Mouse (Mus musculus): ENCODE data around the gene Zmym4.

Gene Zmym4

DNA sequence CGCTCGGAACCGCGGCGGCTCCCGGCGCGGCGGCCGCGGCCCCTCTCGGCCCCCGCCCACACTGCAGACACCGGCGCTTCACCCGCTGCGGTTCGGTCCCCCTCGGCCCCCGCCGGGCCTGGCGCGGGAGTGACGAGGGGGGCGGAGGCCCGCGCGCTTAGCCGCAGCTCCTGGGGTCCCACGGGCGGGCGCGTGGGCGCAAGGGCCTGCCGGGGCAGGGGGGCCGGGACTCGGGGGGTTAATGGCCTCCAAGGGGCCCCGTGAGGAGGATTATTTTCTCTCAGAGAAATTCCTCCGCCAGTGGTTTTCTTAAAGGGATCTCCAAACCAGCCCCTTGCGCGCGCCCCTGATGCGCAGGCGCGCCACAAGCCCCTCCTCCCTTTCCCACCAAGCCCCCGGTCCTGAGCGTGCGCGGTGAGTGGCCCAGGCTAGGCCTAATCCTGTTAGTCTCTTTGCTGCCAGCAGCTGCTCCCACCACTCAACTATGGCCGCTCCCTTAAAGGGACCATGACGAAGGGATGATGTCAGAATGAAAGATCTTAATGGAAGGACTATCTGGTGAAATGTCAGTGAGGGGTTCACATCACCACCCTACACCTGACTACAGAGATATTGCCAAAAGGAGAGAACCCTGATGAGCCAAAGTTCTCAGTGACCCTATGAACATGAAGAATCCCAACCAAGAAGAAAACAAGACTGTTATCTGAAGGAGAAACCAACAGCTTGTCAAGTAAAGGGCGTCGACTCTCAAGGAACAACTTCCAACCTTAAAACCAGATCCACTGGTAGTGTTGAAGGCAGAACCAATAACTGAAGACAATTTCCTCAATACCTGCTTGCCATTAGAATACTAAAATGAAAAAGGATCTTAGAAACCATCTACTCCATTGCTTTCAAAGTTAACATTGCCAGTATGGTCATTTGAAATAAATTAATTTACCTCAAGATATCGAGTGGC lies at the start of gene Zmym4:
Zmym4 (minus strand) TSS at position 272 of the 958 bp plus-strand sequence.
- peak; percentile 99 for DNase-seq (ENCODE audit: low read depth, low spot score)

DNA sequence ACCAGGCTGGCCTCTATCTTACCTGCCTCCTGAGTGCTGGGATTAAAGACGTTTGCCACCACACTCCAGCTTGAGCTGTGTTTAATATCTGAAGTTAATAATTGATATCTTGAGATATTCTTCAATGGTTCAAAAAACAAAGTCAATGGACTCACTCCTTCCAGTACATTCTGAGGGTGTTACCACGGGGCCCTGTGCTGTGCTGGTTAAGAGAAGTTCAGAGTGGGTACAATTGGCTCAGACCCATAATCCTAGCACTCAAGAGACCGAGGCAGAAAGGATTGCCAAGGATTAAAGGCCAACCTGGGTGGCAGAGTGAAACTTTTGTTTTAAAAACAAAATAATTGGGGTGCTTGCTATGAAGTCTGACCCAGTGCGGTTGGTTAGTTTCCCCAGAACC lies 48.4 kb upstream of the Zmym4 start:
- DNase-seq (ENCODE audit: low read depth, low spot score), result no peak

DNA sequence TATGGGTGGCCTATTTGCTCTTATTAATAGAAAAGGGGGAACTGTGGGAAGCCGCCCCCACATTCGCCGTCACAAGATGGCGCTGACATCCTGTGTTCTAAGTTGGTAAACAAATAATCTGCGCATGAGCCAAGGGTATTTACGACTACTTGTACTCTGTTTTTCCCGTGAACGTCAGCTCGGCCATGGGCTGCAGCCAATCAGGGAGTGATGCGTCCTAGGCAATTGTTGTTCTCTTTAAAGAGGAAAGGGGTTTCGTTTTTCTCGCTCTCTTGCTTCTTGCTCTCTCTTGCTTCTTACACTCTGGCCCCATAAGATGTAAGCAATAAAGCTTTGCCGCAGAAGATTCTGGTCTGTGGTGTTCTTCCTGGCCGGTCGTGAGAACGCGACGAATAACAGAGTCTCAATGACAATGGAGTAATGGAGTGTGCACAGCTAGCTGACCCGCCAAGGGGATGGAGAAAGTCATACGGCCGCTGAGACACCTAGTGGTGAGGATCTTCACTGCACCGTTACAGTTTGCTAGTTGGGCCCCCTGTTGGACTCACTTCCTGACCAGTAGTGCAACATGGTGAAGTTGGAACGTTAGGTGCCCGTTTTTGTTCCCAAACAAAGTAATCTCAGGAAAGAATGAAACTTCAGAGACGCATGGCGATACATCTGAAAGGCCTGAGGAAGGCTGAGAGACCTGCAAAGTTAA lies 47.5 kb upstream of the Zmym4 start:
- peak; percentile 89 for DNase-seq (ENCODE audit: low read depth, low spot score)

DNA sequence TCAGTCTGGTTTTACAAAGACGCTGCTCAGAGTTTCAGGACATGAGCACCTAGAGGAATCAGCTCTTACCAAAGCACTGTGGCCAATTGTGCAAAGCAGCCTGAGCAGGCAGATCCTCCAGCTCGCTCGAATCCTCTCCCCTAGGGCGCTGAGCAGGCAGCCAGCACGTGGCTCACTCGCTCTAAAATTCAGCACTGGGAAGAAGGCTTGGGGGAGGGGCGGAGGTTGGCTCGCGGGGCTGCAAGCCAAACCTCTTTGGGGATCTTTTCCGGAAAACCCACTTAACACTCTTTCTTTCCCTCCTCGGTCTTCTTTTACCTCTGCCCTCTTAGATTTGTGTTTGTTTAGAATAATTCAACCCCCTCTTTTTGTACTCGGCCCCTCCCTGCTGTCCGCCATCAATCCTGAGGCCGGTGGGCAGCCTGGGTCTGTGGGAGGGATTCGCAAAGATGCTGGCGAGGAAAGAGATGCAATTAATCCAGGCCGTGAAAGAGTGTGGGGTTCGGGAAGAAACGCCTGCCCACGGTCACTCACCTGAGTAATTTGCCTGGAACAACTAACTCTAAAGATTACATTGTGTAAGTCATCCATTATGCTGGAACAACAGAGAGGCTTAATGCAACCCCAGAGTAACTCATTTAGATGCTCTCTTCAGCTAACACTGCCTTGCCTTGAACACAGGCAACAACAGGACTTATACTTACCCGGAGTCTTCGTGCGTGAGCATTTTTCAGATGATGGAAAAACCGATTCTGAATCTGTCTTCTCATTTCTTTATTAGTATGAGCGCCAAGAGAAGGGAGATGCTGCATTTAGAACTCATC lies 37.4 kb upstream of the Zmym4 start:
- peak; percentile 80 for DNase-seq (ENCODE audit: low read depth, low spot score)

DNA sequence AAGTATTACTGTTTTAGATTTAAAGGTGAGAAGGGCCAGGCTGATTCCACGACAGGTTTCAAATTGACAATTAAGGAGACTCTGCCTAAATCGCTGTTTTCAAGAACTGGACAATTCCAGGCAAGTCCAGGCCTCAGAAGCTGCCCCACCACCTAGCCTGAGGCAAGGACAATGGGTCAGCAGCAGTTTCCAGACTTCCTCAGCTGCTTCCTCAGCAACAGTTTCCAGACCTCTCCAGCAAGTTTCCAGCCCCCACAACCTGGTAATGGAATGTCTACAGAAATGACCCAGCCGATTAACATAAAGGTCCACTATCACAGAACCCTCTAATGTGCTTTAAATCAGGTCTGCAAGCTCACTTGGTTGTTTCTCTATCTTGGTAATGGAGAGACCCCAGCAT lies 36.4 kb upstream of the Zmym4 start:
- DNase-seq (ENCODE audit: low read depth, low spot score), result no peak

DNA sequence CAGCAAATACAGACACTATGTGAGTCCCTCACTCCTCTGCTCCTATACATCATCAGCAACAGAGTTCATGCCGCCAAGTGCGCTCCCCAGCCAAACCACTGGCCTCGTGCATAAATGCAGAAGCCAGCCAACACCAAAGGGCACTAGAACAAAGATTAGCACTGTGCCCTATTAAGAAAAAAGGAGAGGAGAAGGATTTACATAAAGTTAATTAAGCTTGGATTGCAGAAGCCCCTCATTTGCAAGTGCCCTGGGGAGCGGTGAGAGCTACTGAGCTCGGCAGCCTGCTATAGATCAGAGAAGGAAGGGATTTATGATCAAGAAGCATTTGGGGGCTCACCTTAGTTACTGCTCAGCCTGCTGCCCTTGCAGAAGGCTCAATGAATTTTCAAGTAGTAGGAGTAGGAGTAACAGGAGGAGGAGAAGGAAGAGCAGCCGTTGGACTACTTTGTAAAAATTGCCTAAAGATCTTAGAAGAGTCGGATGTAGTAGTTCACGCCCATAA lies 32.7 kb upstream of the Zmym4 start:
- DNase-seq (ENCODE audit: low read depth, low spot score), result no peak

DNA sequence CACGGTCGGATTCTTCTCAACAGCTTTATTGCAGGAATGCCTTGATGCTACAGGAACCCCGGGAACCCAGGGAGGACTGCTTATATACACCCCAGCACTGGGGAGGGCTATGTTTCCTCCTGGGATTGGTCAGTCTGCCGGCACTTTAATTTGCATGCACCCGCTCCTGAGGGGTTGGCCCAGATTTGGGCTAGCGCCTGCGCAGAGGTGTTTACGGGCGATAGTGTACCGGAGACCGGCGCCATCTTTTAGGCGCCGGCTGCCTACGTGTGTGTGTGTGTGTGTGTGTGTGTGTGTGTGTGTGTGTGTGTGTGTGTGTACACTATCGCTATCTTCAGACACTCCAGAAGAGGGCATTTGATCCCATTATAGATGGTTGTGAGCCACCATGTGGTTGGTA lies 31.4 kb upstream of the Zmym4 start:
- peak; percentile 82 for DNase-seq (ENCODE audit: low read depth, low spot score)

DNA sequence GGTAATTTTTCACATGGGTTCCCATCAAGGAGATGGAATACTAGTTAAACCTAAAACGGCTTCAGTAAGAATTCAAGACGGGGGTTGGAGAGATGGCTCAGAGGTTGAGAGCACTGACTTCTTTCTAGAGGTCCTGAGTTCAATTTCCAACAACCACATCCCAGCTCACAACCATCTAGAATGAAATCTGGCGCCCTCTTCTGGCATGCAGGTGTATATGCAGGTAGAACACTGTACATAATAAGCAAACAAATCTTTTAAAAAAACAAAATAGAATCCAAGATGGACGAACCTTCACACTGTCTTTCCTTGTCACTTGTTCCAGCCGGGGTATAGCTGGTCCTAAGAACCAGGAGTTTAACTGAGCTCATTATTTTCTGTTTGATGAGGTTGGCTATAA lies 24.4 kb upstream of the Zmym4 start:
- DNase-seq (ENCODE audit: low read depth, low spot score), result peak; percentile 83

DNA sequence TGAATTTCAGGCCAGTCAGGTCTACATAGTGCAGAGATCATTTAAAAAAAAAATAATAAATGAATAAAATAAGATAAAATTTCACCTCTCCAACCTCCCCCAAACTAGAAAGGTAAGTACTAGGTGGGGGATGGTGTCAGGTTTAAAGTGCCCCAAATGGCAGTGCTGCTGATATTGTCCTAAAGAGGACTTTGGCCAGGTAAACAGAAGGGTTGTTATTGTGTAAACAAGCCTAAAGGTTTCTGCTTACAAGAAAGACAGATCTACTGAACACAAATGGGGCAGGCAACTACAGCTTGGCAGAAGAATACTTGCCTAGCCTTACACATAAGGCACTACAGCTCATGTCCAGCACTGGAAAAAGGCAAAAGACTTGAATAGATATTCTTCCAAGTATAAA lies 22.6 kb upstream of the Zmym4 start:
- DNase-seq (ENCODE audit: low read depth, low spot score), result no peak

DNA sequence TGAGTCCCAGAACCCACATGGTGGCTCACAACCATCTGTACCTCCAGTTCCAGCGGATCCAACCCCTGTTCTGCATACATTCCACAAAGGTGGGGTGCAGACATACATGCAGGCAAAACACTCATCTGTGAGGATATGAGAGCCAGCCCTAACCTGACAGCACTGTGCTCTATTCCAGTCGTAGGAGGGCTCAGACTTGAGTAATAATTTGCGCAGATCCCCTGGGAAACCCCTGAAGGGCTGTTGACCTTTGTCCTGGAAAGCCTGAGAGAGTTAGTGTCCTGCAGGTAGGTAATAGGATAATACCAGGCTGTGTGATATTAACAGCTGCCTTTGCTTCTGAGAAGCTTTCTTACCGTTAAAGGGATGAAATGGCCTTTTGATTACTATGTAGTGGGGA lies 20.6 kb upstream of the Zmym4 start:
- DNase-seq (ENCODE audit: low read depth, low spot score), result no peak

DNA sequence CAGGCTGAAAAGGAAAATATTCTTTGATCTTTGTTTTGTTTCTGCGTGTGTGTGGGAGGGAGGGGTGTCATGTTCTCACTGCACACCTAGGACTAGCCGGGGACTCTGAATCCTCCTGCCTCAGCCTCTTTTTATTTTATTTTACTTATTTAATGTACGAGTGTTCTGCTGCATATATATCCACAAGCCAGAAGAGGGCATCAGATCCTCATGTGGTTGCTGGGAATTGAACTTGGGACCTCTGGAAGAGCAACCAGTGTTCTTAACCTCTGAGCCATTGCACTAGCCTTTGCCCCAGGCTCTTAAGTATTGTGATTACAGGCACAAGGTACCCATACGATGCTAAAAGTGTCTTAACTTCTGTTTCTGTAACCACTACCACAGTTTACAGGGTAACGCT lies 18.8 kb upstream of the Zmym4 start:
- no peak for DNase-seq (ENCODE audit: low read depth, low spot score)

DNA sequence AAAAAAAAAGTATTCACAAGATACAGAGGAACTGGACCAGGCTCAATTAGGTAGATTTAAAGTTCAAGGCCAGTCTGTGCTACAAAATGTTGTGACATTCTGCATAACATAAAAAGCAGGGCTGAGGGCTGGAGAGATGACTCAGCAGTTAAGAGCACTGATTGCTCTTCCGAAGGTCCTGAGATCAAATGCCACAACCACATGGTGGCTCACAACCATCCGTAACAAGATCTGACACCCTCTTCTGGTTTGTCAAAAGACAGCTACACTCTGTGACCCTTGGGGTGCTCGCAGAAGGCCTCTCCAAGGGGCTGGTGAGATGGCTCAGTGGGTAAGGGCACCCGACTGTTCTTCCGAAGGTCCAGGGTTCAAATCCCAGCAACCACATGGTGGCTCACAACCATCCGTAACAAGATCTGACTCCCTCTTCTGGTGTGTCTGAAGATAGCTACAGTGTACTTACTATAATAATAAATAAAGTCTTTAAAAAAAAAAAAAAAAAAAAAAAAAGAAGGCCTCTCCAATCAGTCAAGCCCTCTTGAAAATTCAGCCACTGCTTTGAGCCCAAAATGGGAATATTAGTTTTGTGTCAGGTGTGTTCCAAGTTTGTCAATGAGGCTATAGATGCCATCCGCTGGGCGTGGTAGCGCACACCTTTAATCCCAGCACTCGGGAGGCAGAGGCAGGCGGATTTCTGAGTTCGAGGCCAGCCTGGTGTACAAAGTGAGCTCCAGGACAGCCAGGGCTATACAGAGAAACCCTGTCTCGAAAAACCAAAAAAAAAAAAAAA lies 16.0 kb upstream of the Zmym4 start:
- peak; percentile 88 for DNase-seq (ENCODE audit: low read depth, low spot score)

DNA sequence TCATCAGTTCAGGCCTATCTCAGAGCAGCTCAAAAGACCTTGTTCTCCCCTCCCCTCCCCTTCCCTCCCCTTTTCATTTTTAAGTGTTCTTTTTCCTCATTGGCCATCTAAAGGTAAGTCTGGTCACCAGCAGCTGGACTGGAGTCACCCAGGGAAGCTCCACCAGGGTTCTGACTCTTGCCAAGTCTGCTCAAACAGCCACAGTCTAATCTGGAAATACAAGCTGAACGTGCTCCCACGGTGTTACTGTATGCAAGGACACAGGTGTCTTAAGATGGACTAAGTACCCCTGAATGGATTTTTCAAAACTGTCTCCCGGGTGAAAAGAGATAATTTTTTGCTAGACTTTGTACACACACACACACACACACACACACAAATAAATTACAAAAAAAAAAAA lies 15.4 kb upstream of the Zmym4 start:
- peak; percentile 45 for DNase-seq (ENCODE audit: low read depth, low spot score)

DNA sequence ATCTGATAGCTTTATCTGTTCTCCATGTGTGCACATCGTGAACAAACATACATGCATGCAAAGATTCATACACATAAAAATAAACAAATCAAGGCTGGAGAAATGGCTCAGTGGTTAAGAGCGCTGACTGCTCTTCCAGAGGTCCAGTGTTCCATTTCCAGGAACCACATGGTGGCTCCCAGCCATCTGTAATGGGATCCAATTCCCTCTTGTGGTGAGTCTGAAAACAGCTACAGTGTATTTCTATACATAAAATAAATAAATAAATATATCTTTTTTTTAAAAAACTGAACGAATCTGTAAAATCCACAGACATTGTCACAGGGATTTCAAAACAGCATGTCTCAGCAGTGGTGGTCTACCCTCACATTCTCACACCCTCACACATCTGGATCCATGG lies 10.8 kb upstream of the Zmym4 start:
- peak; percentile 59 for DNase-seq (ENCODE audit: low read depth, low spot score)

DNA sequence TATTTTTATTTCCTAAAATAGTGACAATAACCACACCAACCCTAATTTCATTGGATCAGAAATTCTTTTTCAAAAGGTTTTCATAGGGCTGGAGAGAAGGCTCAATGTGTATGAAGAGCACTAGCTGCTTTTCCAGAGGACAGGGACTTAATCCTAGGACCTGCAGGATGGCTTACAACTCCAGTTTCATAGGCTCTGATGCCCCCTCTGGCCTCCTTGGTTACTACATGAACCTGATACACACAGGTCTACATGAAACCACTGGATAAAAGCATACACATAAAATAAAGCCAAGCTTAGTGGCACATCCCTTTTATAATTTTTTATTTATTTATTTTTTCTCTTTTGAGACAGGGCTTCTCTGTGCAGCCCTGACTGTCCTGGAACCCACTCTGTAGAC lies 9.5 kb upstream of the Zmym4 start:
- DNase-seq (ENCODE audit: low read depth, low spot score), result peak; percentile 89

DNA sequence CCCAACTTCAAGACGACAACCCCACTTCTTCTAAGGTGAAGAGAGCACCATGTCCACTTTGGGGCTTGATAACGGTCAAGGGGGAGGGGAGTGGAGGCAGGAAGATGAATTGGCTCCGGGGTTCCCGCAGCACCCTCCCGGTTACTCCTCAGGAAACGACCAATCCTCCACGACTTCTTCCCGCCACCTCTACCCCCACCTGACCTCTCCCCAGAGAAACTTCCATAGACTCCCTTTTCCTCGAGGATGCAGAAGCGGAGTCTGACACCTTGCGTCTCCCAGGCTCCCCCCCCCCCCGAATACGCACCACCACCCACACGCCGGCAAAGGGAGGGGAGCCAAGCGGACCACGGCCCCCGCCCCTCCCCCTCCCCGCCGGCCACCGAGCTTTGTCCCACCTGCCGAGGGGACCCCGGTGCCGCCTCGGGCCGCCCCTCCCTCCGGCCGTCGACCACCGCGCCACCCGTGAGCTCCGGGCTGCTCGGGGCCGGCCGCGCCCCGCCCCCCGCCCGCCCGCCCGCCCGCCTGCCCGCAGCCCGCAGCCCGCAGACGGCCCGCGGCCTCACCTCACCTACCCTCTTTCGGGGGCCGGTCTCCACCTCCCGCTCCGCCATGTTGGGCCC lies 583 bp downstream of the Zmym4 start:
- peak; percentile 84 for DNase-seq (ENCODE audit: low read depth, low spot score)

DNA sequence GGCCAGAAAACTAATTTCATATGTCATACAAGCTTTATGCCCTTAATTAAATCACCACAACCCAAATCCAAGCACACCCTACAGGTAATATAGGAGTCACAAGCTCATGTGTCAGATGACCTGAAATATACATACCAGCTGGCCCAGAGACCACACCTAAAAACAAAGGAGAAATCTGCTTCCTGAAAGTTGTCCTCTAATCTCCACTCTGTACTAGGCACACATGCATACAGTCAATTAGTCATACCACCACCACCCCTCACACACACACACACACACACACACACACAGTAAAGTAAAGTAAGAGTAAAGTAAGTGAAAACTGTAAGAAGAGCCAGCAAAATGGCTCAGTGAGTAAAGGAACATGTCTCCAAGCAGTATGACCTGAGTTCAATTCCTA lies 9.3 kb downstream of the Zmym4 start:
- no peak for DNase-seq (ENCODE audit: low read depth, low spot score)

DNA sequence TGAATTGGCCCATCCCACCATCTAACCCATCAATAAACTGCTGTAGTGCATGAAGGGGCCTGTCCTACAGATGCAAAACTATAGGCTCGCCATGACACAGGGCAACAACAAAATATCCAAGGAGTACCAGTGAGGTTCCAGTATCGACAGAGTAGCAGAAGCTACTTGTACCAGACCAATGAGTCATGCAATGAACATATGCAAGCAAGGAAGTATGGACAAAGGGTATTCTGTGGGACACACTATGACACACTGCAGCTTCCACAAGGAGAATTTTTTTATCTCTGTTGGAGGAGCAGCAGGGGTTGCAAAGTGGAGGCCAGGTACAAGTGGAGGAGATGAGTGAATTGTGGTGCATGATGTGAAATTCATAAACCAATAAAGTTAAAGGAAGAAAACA lies 9.7 kb downstream of the Zmym4 start:
- DNase-seq (ENCODE audit: low read depth, low spot score), result no peak

DNA sequence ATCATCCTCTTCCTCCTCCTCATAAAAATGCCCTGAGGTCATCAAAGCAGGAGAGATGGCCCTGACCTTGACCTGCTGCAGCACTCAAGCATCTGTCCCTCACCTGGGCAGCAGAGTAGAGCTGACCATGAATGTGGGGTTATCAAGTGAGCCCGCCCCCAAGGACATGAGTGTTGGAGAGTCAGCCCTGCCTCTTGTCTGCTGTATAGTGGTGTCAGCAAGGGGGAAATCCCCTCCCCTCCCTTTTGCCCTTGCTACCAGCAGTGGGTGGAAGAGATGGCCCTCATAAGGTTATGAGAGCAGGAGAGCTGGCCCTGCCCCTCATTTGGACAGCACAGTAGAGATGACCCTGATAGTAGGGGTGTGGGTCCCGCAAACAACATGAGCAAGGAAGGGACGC lies 10.5 kb downstream of the Zmym4 start:
- DNase-seq (ENCODE audit: low read depth, low spot score), result no peak

DNA sequence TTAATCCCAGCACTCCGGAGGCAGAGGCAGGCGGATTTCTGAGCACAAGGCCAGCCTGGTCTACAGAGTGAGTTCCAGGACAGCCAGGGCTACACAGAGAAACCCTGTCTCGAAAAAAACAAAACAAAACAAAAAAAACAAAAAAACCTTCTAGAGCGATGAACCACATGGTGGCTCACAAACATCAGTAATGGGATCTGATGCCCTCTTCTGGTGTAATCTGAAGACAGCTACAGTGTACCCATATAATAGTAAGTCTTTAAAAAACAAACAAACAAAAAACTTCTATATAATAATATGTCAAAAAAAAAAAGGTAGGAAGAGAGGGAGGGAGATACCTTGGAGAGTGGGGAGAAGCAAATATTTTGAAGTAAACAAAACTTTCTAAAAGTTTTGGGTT lies 17.1 kb downstream of the Zmym4 start:
- DNase-seq (ENCODE audit: low read depth, low spot score), result peak; percentile 45

DNA sequence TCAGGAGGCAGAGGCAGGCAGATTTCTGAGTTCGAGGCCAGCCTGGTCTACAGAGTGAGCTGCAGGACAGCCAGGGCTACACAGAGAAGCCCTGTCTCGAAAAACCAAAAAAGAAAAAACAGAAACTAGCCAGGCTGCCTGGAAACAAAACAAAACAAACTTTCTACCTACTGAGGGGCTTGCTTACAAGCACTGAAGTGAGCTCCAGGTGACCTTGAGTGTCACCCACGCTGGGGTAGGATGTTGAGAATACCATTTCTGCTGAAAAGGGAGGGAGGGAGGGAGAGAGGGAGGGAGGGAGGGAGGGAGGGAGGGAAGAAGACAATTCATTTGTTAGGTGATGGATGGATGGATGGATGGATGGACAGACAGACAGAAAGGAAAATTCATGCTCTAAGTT lies 24.5 kb downstream of the Zmym4 start:
- peak; percentile 73 for DNase-seq (ENCODE audit: low read depth, low spot score)

Data from R1 (cell line).